Mouse (Mus musculus) midbrain, embryonic 10.5 days (tissue): ENCODE results near the gene Bmp6. TPM values are rescaled to one million over a fixed set of nuclear protein-coding genes. Genes with fewer than 3 reads are reported as not detected.

ENCODE experiments used
- DNase-seq: peaks from one replicate; pipeline ENCODE4 v3.0.0-alpha.2; 2017; ENCODE audit warnings: low spot score
- H3K27ac ChIP-seq: fragments of 300-500 bp; sonication (generic); replicated peaks from 2 replicates; pipeline ENCODE4 v1.5.1; 2016; ENCODE audit warnings: mild to moderate bottlenecking
- H3K27me3 ChIP-seq: fragments of 300-500 bp; sonication (generic); 2 replicates; pipeline ENCODE4 v1.6.1; 2016; ENCODE audit warnings: low read depth, mild to moderate bottlenecking; ENCODE audit not compliant: poor library complexity, severe bottlenecking
- H3K36me3 ChIP-seq: fragments of 300-500 bp; sonication (generic); 2 replicates; pipeline ENCODE4 v1.6.1; 2016; ENCODE audit warnings: mild to moderate bottlenecking, moderate library complexity
- H3K4me1 ChIP-seq: fragments of 300-500 bp; sonication (generic); 2 replicates; pipeline ENCODE4 v1.6.1; 2016
- H3K4me3 ChIP-seq: fragments of 300-500 bp; sonication (generic); 2 replicates; pipeline ENCODE4 v1.5.1; 2016; ENCODE audit warnings: mild to moderate bottlenecking, moderate library complexity
- H3K9me3 ChIP-seq: fragments of 300-500 bp; sonication (generic); replicated peaks from 2 replicates; pipeline ENCODE4 v1.6.1; 2016; ENCODE audit warnings: mild to moderate bottlenecking
- WGBS: fragments of 180-500 bp; shearing (Covaris S2); methylation state at CpG from one replicate; pipeline ENCODE4 v1.1.7; 2016; 5-methylcytosine and 5-hydroxymethylcytosine counted together
- polyA plus RNA-seq: library from polyadenylated mRNA; unstranded; fragments of >200 nt; fragmentation: Nextera tagmentation; extraction: Ambion mirVana; gene quantifications from 2 replicates; pipeline ENCODE4 v1.2.1, GENCODE M21; 2016

The Bmp6 gene
- polyA plus RNA-seq, 1 experiment from 2014 or later: 2.5 TPM

- Histone ChIP-seq H3K4me3 (no peak overlapping the region), H3K4me1 (0 out of 2 replicates have a peak, but pooled peaks cover 4% of the 10 kb centered on the region), H3K27me3 (no peaks in the 10 kb centered on the region), H3K9me3 (no peaks in the 10 kb centered on the region), H3K27ac (no peak overlapping the region), H3K36me3 (no peaks in the 10 kb centered on the region)
- 72% methylated on average over 1 of the region's 1 CpGs for whole genome bisulfite sequencing
- no peak for DNase-seq
Measured at GRCm38 (mm10) chr13:38463410-38463809, 118.5 kb downstream of the Bmp6 start.

DNA sequence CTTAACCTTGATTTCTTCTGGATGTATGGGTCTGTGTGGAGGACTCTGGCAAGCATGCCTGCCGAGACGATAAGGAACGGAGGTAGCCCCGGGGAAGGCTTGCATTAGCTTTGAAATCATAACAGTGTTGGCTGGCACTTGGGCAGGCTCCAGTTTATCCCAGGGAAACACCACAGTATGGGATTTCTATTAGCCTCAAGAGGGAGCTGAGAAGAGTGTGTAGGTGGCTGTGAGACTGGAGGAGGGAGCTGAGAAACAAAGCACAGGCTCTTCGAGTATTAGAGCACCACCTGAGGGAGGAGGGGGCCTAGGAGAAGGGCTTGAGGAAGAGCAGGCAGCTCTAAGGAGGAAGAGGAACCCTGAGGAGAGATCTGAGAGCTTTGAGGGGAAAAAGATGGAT is 126.0 kb downstream of the Bmp6 start:
- no peaks in the 10 kb centered on the region for H3K9me3 ChIP-seq
- H3K4me1 ChIP-seq: no peaks in the 10 kb centered on the region
- WGBS: 83% methylated on average over 5 of the region's 5 CpGs
- no peak overlapping the region for H3K4me3 ChIP-seq
- DNase-seq: no peak
- no peak overlapping the region for H3K27ac ChIP-seq
- H3K36me3 ChIP-seq: no peaks in the 10 kb centered on the region; the same call in 1 of the 2 replicates
- H3K27me3 ChIP-seq: no peaks in the 10 kb centered on the region

- no peak for DNase-seq
- Histone ChIP-seq H3K27me3 (no peaks in the 10 kb centered on the region), H3K36me3 (no peaks in the 10 kb centered on the region; the same call in 1 of the 2 replicates), H3K27ac (no peak overlapping the region), H3K9me3 (no peaks in the 10 kb centered on the region), H3K4me1 (peaks cover 4% of the 10 kb centered on the region), H3K4me3 (no peak overlapping the region)
- WGBS: 97% methylated on average over 4 of the region's 4 CpGs
Measured at GRCm38 (mm10) chr13:38472636-38473035, 127.7 kb downstream of the Bmp6 start.

- no peak overlapping the region for H3K27ac ChIP-seq
- WGBS: 91% methylated on average over 6 of the region's 6 CpGs
- no peak overlapping the region for H3K4me3 ChIP-seq
- no peaks in the 10 kb centered on the region for H3K9me3 ChIP-seq
- H3K4me1 ChIP-seq: peaks cover 4% of the 10 kb centered on the region
- H3K36me3 ChIP-seq: no peaks in the 10 kb centered on the region; the same call in 1 of the 2 replicates
- H3K27me3 ChIP-seq: no peaks in the 10 kb centered on the region
- no peak for DNase-seq
Measured at GRCm38 (mm10) chr13:38473497-38473896, 128.6 kb downstream of the Bmp6 start.

GRCm38 (mm10) chr13:38476936-38477335 is 132.0 kb downstream of the Bmp6 start:
- Histone ChIP-seq H3K4me1 (peaks cover 5% of the 10 kb centered on the region), H3K27ac (peak overlapping the region; percentile 50), H3K4me3 (no peak overlapping the region), H3K27me3 (no peaks in the 10 kb centered on the region), H3K36me3 (no peaks in the 10 kb centered on the region; the same call in 1 of the 2 replicates), H3K9me3 (no peaks in the 10 kb centered on the region)
- DNase-seq: peak; percentile 34
- 28% methylated on average over 8 of the region's 8 CpGs for WGBS

GRCm38 (mm10) chr13:38481021-38481420 is 136.1 kb downstream of the Bmp6 start:
- Histone ChIP-seq H3K27me3 (no peaks in the 10 kb centered on the region), H3K4me1 (peaks cover 9% of the 10 kb centered on the region), H3K27ac (no peak overlapping the region), H3K9me3 (no peaks in the 10 kb centered on the region), H3K4me3 (no peak overlapping the region), H3K36me3 (no peaks in the 10 kb centered on the region)
- WGBS: 92% methylated on average over 7 of the region's 7 CpGs
- no peak for DNase-seq

GRCm38 (mm10) chr13:38484701-38485100 is 139.8 kb downstream of the Bmp6 start:
- no peak for DNase-seq
- no peak overlapping the region for H3K27ac ChIP-seq
- no peaks in the 10 kb centered on the region for H3K27me3 ChIP-seq
- H3K9me3 ChIP-seq: no peaks in the 10 kb centered on the region
- 87% methylated on average over 5 of the region's 5 CpGs for WGBS
- peaks cover 15% of the 10 kb centered on the region for H3K4me1 ChIP-seq
- no peak overlapping the region for H3K4me3 ChIP-seq
- H3K36me3 ChIP-seq: no peaks in the 10 kb centered on the region

- Histone ChIP-seq H3K4me3 (no peak overlapping the region), H3K9me3 (no peaks in the 10 kb centered on the region), H3K27ac (no peak overlapping the region), H3K4me1 (peaks cover 15% of the 10 kb centered on the region), H3K27me3 (no peaks in the 10 kb centered on the region), H3K36me3 (no peaks in the 10 kb centered on the region)
- DNase-seq: no peak
- WGBS: 86% methylated on average over 6 of the region's 6 CpGs
Measured at GRCm38 (mm10) chr13:38486767-38487166, 141.9 kb downstream of the Bmp6 start.

DNA sequence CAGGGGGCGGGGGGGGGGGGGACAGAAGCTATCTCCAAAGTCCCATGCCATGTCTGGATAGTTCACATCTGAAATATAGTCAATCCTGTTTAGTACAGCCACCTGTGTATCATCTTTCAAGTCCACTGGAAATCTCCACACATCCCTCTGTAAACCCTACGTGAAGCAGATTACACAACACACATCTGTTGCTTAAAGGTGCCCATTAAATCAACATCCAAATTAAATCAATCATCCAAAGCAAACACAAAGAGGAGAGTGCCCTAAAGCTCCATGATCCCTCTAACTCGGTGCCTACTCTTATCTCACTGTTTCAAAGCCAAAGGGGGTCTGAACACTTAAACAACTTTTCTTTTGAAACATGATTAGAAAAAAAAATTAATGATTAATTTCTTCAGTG is 151.8 kb downstream of the Bmp6 start:
- H3K27me3 ChIP-seq: no peaks in the 10 kb centered on the region
- H3K27ac ChIP-seq: no peak overlapping the region
- H3K36me3 ChIP-seq: peaks cover 40% of the 10 kb centered on the region
- 72% methylated on average over 3 of the region's 3 CpGs for WGBS
- H3K4me3 ChIP-seq: no peak overlapping the region
- H3K4me1 ChIP-seq: no peaks in the 10 kb centered on the region
- DNase-seq: no peak
- H3K9me3 ChIP-seq: no peaks in the 10 kb centered on the region

DNA sequence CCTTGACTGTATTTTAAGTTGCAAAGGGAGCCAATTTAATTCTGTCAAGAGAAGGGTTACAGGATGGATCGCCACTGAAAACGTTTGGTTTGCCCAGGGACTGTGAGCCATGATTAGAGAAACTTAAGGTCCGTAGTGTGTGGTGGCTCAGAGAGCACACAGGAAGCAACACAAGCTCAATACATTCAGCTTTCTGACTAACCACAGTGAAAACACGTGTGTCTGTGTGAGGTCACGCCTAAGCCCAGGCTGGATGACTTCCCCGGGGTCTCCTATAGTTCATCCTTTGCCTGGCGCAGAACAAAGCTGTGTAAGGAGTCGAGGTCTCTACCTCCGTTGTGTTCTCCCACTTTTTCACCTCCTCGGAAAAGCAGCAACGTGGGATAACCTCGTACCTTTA is 156.4 kb downstream of the Bmp6 start:
- Histone ChIP-seq H3K4me1 (no peaks in the 10 kb centered on the region), H3K27me3 (no peaks in the 10 kb centered on the region), H3K9me3 (no peaks in the 10 kb centered on the region), H3K36me3 (peaks cover 86% of the 10 kb centered on the region), H3K4me3 (no peak overlapping the region), H3K27ac (no peak overlapping the region)
- no peak for DNase-seq
- 94% methylated on average over 12 of the region's 12 CpGs for whole genome bisulfite sequencing

GRCm38 (mm10) chr13:38503137-38503849 is 158.4 kb downstream of the Bmp6 start:
- peaks cover 100% of the 10 kb centered on the region for H3K36me3 ChIP-seq
- no peak overlapping the region for H3K27ac ChIP-seq
- H3K4me3 ChIP-seq: no peak overlapping the region
- 90% methylated on average over 14 of the region's 14 CpGs for WGBS
- no peak for DNase-seq
- H3K27me3 ChIP-seq: no peaks in the 10 kb centered on the region
- H3K9me3 ChIP-seq: no peaks in the 10 kb centered on the region
- H3K4me1 ChIP-seq: no peaks in the 10 kb centered on the region

- WGBS: 78% methylated on average over 8 of the region's 8 CpGs
- peaks cover 94% of the 10 kb centered on the region for H3K36me3 ChIP-seq
Measured at GRCm38 (mm10) chr13:38506320-38506719, 161.4 kb downstream of the Bmp6 start.

DNA sequence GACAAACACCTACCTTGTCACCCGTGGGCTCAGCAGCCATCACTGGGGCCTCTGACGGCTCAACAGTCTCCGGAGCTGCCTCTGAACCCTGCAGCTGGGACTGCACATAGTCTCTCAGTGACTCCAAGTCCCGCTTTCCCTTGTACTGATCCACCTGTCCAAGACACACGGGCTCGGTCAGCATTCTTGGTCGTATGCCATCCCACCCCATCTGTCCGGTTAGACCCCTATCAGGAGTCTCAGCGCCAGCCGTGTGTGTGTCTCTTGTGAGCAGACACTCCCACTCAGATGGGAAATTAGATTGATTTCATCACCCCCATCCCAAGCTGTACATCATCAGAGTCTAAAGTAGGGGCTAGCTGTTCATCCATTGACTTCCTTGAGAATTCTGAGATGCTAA is 162.0 kb downstream of the Bmp6 start:
- no peak for DNase-seq
- H3K4me3 ChIP-seq: no peak overlapping the region
- H3K4me1 ChIP-seq: peaks cover 6% of the 10 kb centered on the region; the same call in 1 of the 2 replicates
- WGBS: 93% methylated on average over 10 of the region's 10 CpGs
- no peaks in the 10 kb centered on the region for H3K9me3 ChIP-seq
- no peaks in the 10 kb centered on the region for H3K27me3 ChIP-seq
- peaks cover 93% of the 10 kb centered on the region for H3K36me3 ChIP-seq
- no peak overlapping the region for H3K27ac ChIP-seq

More at GRCm38 (mm10) chr13:38506320-38506719, 161.4 kb downstream of the Bmp6 start:
- H3K27me3 ChIP-seq: no peaks in the 10 kb centered on the region
- no peak overlapping the region for H3K27ac ChIP-seq
- peaks cover 6% of the 10 kb centered on the region; the same call in 1 of the 2 replicates for H3K4me1 ChIP-seq
- no peaks in the 10 kb centered on the region for H3K9me3 ChIP-seq
- H3K4me3 ChIP-seq: no peak overlapping the region
- peak; percentile 42 for DNase-seq
